Mouse (Mus musculus): ENCODE measurements around the gene H2-D1. TPM values are rescaled to one million over a fixed set of nuclear protein-coding genes. Genes with fewer than 3 reads are reported as not detected.
A peak's percentile ranks its signal among the peaks of the same experiment; 100 is the strongest.

H2-D1 gene
- total RNA-seq, 1 experiment: 30.1 TPM

DNA sequence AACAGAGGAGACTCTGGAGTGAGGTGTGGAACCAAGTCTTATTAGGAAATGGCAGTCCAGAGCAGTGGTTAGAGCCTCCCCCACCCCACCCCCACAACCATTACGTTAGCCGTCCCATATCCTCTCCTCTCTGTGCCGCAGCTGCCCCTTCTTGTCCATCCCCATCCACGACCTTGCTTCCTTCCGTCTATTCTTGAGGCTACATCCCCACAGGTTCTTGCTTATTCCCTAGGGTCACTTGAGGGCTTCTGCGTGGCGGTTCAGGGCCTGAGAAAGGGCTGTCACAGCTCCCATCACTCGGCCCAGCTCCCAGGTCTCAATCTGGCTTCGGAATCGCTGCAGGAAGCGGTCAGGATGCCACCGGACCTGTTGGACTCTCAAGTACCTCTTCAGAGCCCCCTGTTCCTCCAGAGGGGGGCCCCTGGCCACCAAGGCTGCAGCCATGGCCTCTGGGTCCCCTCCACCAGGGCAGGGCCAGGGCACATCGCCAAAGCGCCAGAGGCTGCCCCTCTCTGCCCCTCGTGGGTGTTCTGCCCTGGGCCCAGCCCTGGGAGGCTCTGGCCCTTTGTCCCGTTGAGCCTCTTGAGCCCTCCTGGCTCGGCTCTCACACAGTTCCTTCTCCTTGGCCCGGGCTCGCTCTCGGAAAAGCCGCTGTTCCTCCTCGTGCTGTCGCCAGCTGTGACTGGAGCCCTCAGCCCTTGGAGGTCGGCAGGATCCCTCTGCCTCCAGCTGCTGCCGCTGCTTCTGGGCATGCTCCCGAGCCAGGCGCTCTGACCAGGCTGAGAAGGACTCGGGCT, 42.2 kb upstream of the H2-D1 start, which contains the start of gene Gm16181:
TSS of gene Gm16181 (plus strand) at position 679 of the 797 bp plus-strand sequence.
- H3K4me3 ChIP-seq (ENCODE audit: insufficient read depth in 1 of 2, low read depth in 1 of 2, low read length in 2 of 2, poor library complexity in 1 of 2, severe bottlenecking in 1 of 2): peak within 1 kb of the TSS; percentile 32 to 61

DNA sequence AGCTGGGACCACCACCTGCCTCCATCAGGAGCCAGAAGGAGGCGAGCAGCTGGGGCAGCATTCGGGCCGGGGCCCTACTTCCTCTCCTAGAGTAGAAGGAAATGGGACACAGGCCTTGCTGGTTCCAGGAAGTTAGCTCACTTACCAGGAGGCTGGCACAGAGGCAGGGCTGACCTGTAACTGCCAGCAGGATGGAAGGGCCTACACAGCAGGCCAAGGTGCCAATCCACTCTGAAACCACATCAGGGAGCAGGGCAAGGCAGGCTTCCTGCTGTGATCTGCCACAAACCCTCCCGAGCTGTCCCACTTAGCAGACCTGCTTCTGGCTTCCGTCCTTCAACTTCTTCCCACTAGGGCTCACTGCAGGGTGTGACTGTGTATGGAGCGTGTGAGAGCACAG, 40.2 kb upstream of the H2-D1 start:
- no peak for TF ChIP-seq ZC3H11A (IDR thresholded peaks at IDR 0.05; ENCODE audit: borderline replicate concordance, low read depth, low read length)
- no peak for TF ChIP-seq CHD2 (IDR thresholded peaks at IDR 0.05; ENCODE audit: low read depth, low read length)
- DNase-seq (ENCODE audit: low read depth, low spot score): no peak
- no peak overlapping the region for H3K9ac ChIP-seq (ENCODE audit: insufficient read depth, low read depth, low read length, poor library complexity, severe bottlenecking)

More for the DNA sequence above, 42.2 kb upstream of the H2-D1 start, which contains the start of gene Gm16181:
- no peak for DNase-seq (ENCODE audit: low read depth, low spot score)
- Histone ChIP-seq H3K4me1 (ENCODE audit: control insufficient read depth in 2 of 2, insufficient read depth in 2 of 2, low read length in 2 of 2, poor library complexity in 1 of 2) (peaks cover 3 to 10% of the 10 kb centered on the region in 2 experiments; a peak in 2 of 4 replicates), H3K9ac (ENCODE audit: insufficient read depth, low read depth, low read length, poor library complexity, severe bottlenecking) (peak within 1 kb of the TSS; percentile 80), H3K9me3 (ENCODE audit: control insufficient read depth, insufficient read depth, low read depth, low read length) (no peaks in the 10 kb centered on the region), H3K36me3 (ENCODE audit: control insufficient read depth, insufficient read depth, low read length, poor library complexity, severe bottlenecking) (0 out of 2 replicates have a peak, but pooled peaks cover 2% of the 10 kb centered on the region), H3K27ac (ENCODE audit: insufficient read depth, low read depth, low read length, poor library complexity, severe bottlenecking) (0 out of 2 replicates have a peak within 1 kb of the TSS, but pooled peaks have one; percentile 20)
- TF ChIP-seq MAFK (IDR thresholded peaks at IDR 0.05; ENCODE audit: insufficient read depth, low read depth, low read length) (no peak), ZC3H11A (IDR thresholded peaks at IDR 0.05; ENCODE audit: borderline replicate concordance, low read depth, low read length) (no peak), ZNF384 (IDR thresholded peaks at IDR 0.05; ENCODE audit: low read depth, low read length) (no peak), HCFC1 (IDR thresholded peaks at IDR 0.05; ENCODE audit: borderline replicate concordance, insufficient read depth, low read length) (no peak), CHD2 (IDR thresholded peaks at IDR 0.05; ENCODE audit: low read depth, low read length) (no peak)
- in situ Hi-C loops (cut with MboI; ENCODE audit: low sequenced_read_pairs in 2 of 2, unreplicated experiment in 2 of 2): no loop called here

GRCm38 (mm10) chr17:35224641-35225040, 37.9 kb upstream of the H2-D1 start:
- no peak for TF ChIP-seq HCFC1 (IDR thresholded peaks at IDR 0.05; ENCODE audit: borderline replicate concordance, insufficient read depth, low read length)
- no peak for TF ChIP-seq ZNF384 (IDR thresholded peaks at IDR 0.05; ENCODE audit: low read depth, low read length)
- TF ChIP-seq CHD2 (IDR thresholded peaks at IDR 0.05; ENCODE audit: low read depth, low read length): no peak
- no peak for TF ChIP-seq MAFK (IDR thresholded peaks at IDR 0.05; ENCODE audit: insufficient read depth, low read depth, low read length)
- TF ChIP-seq ZC3H11A (IDR thresholded peaks at IDR 0.05; ENCODE audit: borderline replicate concordance, low read depth, low read length): no peak
- H3K27ac ChIP-seq (ENCODE audit: insufficient read depth, low read depth, low read length, poor library complexity, severe bottlenecking): no peak overlapping the region
- in situ Hi-C loops (cut with MboI; ENCODE audit: low sequenced_read_pairs in 2 of 2, unreplicated experiment in 2 of 2): no loop called here
- H3K9me3 ChIP-seq (ENCODE audit: control insufficient read depth, insufficient read depth, low read depth, low read length): no peaks in the 10 kb centered on the region
- peaks cover 0 to 6% of the 10 kb centered on the region in 2 experiments; a peak in 1 of 4 replicates for H3K4me1 ChIP-seq (ENCODE audit: control insufficient read depth in 2 of 2, insufficient read depth in 2 of 2, low read length in 2 of 2, poor library complexity in 1 of 2)
- no peak for DNase-seq (ENCODE audit: low read depth, low spot score)
- no peak overlapping the region for H3K4me3 ChIP-seq (ENCODE audit: insufficient read depth in 1 of 2, low read depth in 1 of 2, low read length in 2 of 2, poor library complexity in 1 of 2, severe bottlenecking in 1 of 2)
- H3K9ac ChIP-seq (ENCODE audit: insufficient read depth, low read depth, low read length, poor library complexity, severe bottlenecking): no peak overlapping the region
- peaks cover 9% of the 10 kb centered on the region for H3K36me3 ChIP-seq (ENCODE audit: control insufficient read depth, insufficient read depth, low read length, poor library complexity, severe bottlenecking)

More for the DNA sequence above, 40.2 kb upstream of the H2-D1 start:
- in situ Hi-C loops (cut with MboI; ENCODE audit: low sequenced_read_pairs in 2 of 2, unreplicated experiment in 2 of 2): no loop called here
- no peak overlapping the region for H3K27ac ChIP-seq (ENCODE audit: insufficient read depth, low read depth, low read length, poor library complexity, severe bottlenecking)
- peaks cover 3 to 10% of the 10 kb centered on the region in 2 experiments; a peak in 2 of 4 replicates for H3K4me1 ChIP-seq (ENCODE audit: control insufficient read depth in 2 of 2, insufficient read depth in 2 of 2, low read length in 2 of 2, poor library complexity in 1 of 2)
- H3K9me3 ChIP-seq (ENCODE audit: control insufficient read depth, insufficient read depth, low read depth, low read length): no peaks in the 10 kb centered on the region
- no peak overlapping the region for H3K4me3 ChIP-seq (ENCODE audit: insufficient read depth in 1 of 2, low read depth in 1 of 2, low read length in 2 of 2, poor library complexity in 1 of 2, severe bottlenecking in 1 of 2)
- H3K36me3 ChIP-seq (ENCODE audit: control insufficient read depth, insufficient read depth, low read length, poor library complexity, severe bottlenecking): 0 out of 2 replicates have a peak, but pooled peaks cover 2% of the 10 kb centered on the region

GRCm38 (mm10) chr17:35225456-35225855, 37.1 kb upstream of the H2-D1 start:
- in situ Hi-C loops (cut with MboI; ENCODE audit: low sequenced_read_pairs in 2 of 2, unreplicated experiment in 2 of 2): no loop called here
- DNase-seq (ENCODE audit: low read depth, low spot score): no peak
- H3K27ac ChIP-seq (ENCODE audit: insufficient read depth, low read depth, low read length, poor library complexity, severe bottlenecking): no peak overlapping the region
- peaks cover 14% of the 10 kb centered on the region for H3K36me3 ChIP-seq (ENCODE audit: control insufficient read depth, insufficient read depth, low read length, poor library complexity, severe bottlenecking)
- H3K9me3 ChIP-seq (ENCODE audit: control insufficient read depth, insufficient read depth, low read depth, low read length): no peaks in the 10 kb centered on the region
- H3K9ac ChIP-seq (ENCODE audit: insufficient read depth, low read depth, low read length, poor library complexity, severe bottlenecking): no peak overlapping the region
- H3K4me1 ChIP-seq (ENCODE audit: control insufficient read depth in 2 of 2, insufficient read depth in 2 of 2, low read length in 2 of 2, poor library complexity in 1 of 2): peaks cover 0 to 3% of the 10 kb centered on the region in 2 experiments; a peak in 1 of 4 replicates
- H3K4me3 ChIP-seq (ENCODE audit: insufficient read depth in 1 of 2, low read depth in 1 of 2, low read length in 2 of 2, poor library complexity in 1 of 2, severe bottlenecking in 1 of 2): no peak overlapping the region
- TF ChIP-seq CHD2 (IDR thresholded peaks at IDR 0.05; ENCODE audit: low read depth, low read length) (no peak), MAFK (IDR thresholded peaks at IDR 0.05; ENCODE audit: insufficient read depth, low read depth, low read length) (no peak), HCFC1 (IDR thresholded peaks at IDR 0.05; ENCODE audit: borderline replicate concordance, insufficient read depth, low read length) (no peak), ZC3H11A (IDR thresholded peaks at IDR 0.05; ENCODE audit: borderline replicate concordance, low read depth, low read length) (no peak), ZNF384 (IDR thresholded peaks at IDR 0.05; ENCODE audit: low read depth, low read length) (no peak)

Measured in ES-E14 (cell line).